Mouse (Mus musculus): ENCODE measurements around the gene Limk2. TPM values are rescaled to one million over a fixed set of nuclear protein-coding genes. Genes with fewer than 3 reads are reported as not detected.
A peak's percentile ranks its signal among the peaks of the same experiment; 100 is the strongest.

The Limk2 gene
- total RNA-seq, 1 experiment, result 80.5 TPM

DNA sequence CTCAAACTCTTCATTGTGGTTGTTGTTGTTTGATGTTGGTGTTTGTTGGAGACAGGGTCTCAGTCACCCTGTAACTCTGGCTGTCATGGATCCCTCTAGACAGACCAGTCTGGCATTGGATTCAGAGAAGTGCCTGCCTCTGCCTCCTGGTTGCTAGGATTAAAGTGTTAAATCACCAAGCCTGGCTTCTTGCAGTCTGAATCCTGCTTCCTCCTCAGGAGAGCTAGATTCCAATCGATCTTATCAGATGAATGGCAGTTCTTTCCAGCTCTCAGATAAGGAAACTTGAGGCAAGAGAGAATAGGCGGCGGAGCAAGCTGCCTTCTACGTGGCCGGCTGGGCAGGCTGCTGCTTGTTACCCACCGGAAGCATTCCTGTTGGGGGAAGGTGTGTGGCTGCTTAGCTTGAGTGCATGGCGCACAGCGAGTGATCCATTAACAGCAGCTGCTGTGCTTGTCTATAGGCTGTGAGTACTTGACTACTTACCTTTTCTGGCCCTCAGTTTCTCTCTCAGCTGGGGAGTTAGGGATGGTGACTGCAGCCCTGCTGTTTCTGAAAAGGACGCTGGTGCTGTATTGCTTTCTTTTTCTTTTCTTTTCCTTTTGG is 74.2 kb downstream of the Limk2 start:
- Histone ChIP-seq H3K36me3 (ENCODE audit: control insufficient read depth, insufficient read depth, low read length, poor library complexity, severe bottlenecking) (no peaks in the 10 kb centered on the region; the same call in 1 of the 2 replicates), H3K4me3 (ENCODE audit: insufficient read depth in 1 of 2, low read depth in 1 of 2, low read length in 2 of 2, poor library complexity in 1 of 2, severe bottlenecking in 1 of 2) (0 out of 4 replicates have a peak overlapping the region, but pooled peaks of 1 of the 2 experiments have one; percentile 9), H3K9ac (ENCODE audit: insufficient read depth, low read depth, low read length, poor library complexity, severe bottlenecking) (peak overlapping the region; percentile 0; the same call in 1 of the 2 replicates), H3K4me1 (ENCODE audit: control insufficient read depth in 2 of 2, insufficient read depth in 2 of 2, low read length in 2 of 2, poor library complexity in 1 of 2) (peaks cover 13 to 38% of the 10 kb centered on the region in 2 experiments), H3K27ac (ENCODE audit: insufficient read depth, low read depth, low read length, poor library complexity, severe bottlenecking) (peak overlapping the region; percentile 60), H3K9me3 (ENCODE audit: control insufficient read depth, insufficient read depth, low read depth, low read length) (no peaks in the 10 kb centered on the region)
- no peak for DNase-seq (ENCODE audit: low read depth, low spot score)
- no peak for TF ChIP-seq MAFK (IDR thresholded peaks at IDR 0.05; ENCODE audit: insufficient read depth, low read depth, low read length)
- TF ChIP-seq ZNF384 (IDR thresholded peaks at IDR 0.05; ENCODE audit: low read depth, low read length), result no peak
- in situ Hi-C loops (cut with MboI; ENCODE audit: low sequenced_read_pairs in 2 of 2, unreplicated experiment in 2 of 2), result no loop called here

GRCm38 (mm10) chr11:3334141-3334710 is 74.8 kb downstream of the Limk2 start:
- TF ChIP-seq ZNF384 (IDR thresholded peaks at IDR 0.05; ENCODE audit: low read depth, low read length) (no peak), CHD2 (IDR thresholded peaks at IDR 0.05; ENCODE audit: low read depth, low read length) (no peak), ZC3H11A (IDR thresholded peaks at IDR 0.05; ENCODE audit: borderline replicate concordance, low read depth, low read length) (no peak), HCFC1 (IDR thresholded peaks at IDR 0.05; ENCODE audit: borderline replicate concordance, insufficient read depth, low read length) (no peak), MAFK (IDR thresholded peaks at IDR 0.05; ENCODE audit: insufficient read depth, low read depth, low read length) (no peak)
- no peak for DNase-seq (ENCODE audit: low read depth, low spot score)
- Histone ChIP-seq H3K4me3 (ENCODE audit: insufficient read depth in 1 of 2, low read depth in 1 of 2, low read length in 2 of 2, poor library complexity in 1 of 2, severe bottlenecking in 1 of 2) (no peak overlapping the region), H3K36me3 (ENCODE audit: control insufficient read depth, insufficient read depth, low read length, poor library complexity, severe bottlenecking) (no peaks in the 10 kb centered on the region; the same call in 1 of the 2 replicates), H3K9me3 (ENCODE audit: control insufficient read depth, insufficient read depth, low read depth, low read length) (no peaks in the 10 kb centered on the region), H3K9ac (ENCODE audit: insufficient read depth, low read depth, low read length, poor library complexity, severe bottlenecking) (peak overlapping the region; percentile 0; the same call in 1 of the 2 replicates), H3K4me1 (ENCODE audit: control insufficient read depth in 2 of 2, insufficient read depth in 2 of 2, low read length in 2 of 2, poor library complexity in 1 of 2) (peaks cover 13 to 39% of the 10 kb centered on the region in 2 experiments), H3K27ac (ENCODE audit: insufficient read depth, low read depth, low read length, poor library complexity, severe bottlenecking) (no peak overlapping the region)
- in situ Hi-C loops (cut with MboI; ENCODE audit: low sequenced_read_pairs in 2 of 2, unreplicated experiment in 2 of 2), result no loop called here

DNA sequence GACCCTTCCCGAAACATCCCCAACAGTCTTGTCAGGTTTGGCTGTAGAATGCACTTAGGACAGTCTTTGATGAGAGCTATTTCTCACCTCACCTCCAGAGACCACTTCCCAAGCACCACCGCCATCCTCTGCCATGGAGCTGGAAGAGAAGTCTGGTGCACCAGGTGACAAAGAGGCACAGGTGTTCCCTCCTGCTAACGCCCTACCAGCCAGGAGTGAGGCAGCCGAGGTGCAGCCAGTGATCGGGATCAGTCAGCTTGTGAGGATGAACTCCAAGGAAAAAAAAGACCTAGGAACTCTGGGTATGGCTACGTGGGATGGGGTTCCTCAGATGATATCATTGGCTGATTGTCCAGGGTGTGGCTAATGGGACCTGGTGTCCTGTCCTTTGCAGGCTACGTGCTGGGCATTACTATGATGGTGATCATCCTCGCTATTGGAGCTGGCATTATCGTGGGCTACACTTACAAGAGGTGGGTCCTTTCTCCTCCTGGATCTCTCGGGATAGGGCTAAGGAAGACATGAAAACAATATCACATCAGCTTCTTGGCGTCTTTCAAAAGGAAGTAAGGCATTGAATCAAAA is 75.8 kb downstream of the Limk2 start:
- H3K27ac ChIP-seq (ENCODE audit: insufficient read depth, low read depth, low read length, poor library complexity, severe bottlenecking), result peak overlapping the region; percentile 44; the same call in 1 of the 2 replicates
- H3K4me1 ChIP-seq (ENCODE audit: control insufficient read depth in 2 of 2, insufficient read depth in 2 of 2, low read length in 2 of 2, poor library complexity in 1 of 2), result peaks cover 21 to 46% of the 10 kb centered on the region in 2 experiments
- no peak for DNase-seq (ENCODE audit: low read depth, low spot score)

GRCm38 (mm10) chr11:3331756-3332642 is 77.0 kb downstream of the Limk2 start:
- TF ChIP-seq HCFC1 (IDR thresholded peaks at IDR 0.05; ENCODE audit: borderline replicate concordance, insufficient read depth, low read length) (0 out of 2 replicates have a peak, but pooled peaks have one; percentile 34), ZC3H11A (IDR thresholded peaks at IDR 0.05; ENCODE audit: borderline replicate concordance, low read depth, low read length) (no peak), ZNF384 (IDR thresholded peaks at IDR 0.05; ENCODE audit: low read depth, low read length) (no peak)
- peaks cover 19 to 36% of the 10 kb centered on the region in 2 experiments for H3K4me1 ChIP-seq (ENCODE audit: control insufficient read depth in 2 of 2, insufficient read depth in 2 of 2, low read length in 2 of 2, poor library complexity in 1 of 2)
- DNase-seq (ENCODE audit: low read depth, low spot score), result peak; percentile 95
- H3K4me3 ChIP-seq (ENCODE audit: insufficient read depth in 1 of 2, low read depth in 1 of 2, low read length in 2 of 2, poor library complexity in 1 of 2, severe bottlenecking in 1 of 2), result peak overlapping the region; percentile 77 to 88
- no peaks in the 10 kb centered on the region for H3K9me3 ChIP-seq (ENCODE audit: control insufficient read depth, insufficient read depth, low read depth, low read length)
- H3K27ac ChIP-seq (ENCODE audit: insufficient read depth, low read depth, low read length, poor library complexity, severe bottlenecking), result peak overlapping the region; percentile 67
- H3K9ac ChIP-seq (ENCODE audit: insufficient read depth, low read depth, low read length, poor library complexity, severe bottlenecking), result peak overlapping the region; percentile 88
- in situ Hi-C loops (cut with MboI; ENCODE audit: low sequenced_read_pairs in 2 of 2, unreplicated experiment in 2 of 2), result no loop called here
- no peaks in the 10 kb centered on the region; the same call in 1 of the 2 replicates for H3K36me3 ChIP-seq (ENCODE audit: control insufficient read depth, insufficient read depth, low read length, poor library complexity, severe bottlenecking)

More for the DNA sequence above, 75.8 kb downstream of the Limk2 start:
- Histone ChIP-seq H3K36me3 (ENCODE audit: control insufficient read depth, insufficient read depth, low read length, poor library complexity, severe bottlenecking) (no peaks in the 10 kb centered on the region; the same call in 1 of the 2 replicates), H3K9ac (ENCODE audit: insufficient read depth, low read depth, low read length, poor library complexity, severe bottlenecking) (peak overlapping the region; percentile 43; the same call in 1 of the 2 replicates), H3K9me3 (ENCODE audit: control insufficient read depth, insufficient read depth, low read depth, low read length) (no peaks in the 10 kb centered on the region), H3K4me3 (ENCODE audit: insufficient read depth in 1 of 2, low read depth in 1 of 2, low read length in 2 of 2, poor library complexity in 1 of 2, severe bottlenecking in 1 of 2) (0 out of 4 replicates have a peak overlapping the region, but pooled peaks of 1 of the 2 experiments have one; percentile 6)
- TF ChIP-seq CHD2 (IDR thresholded peaks at IDR 0.05; ENCODE audit: low read depth, low read length) (no peak), HCFC1 (IDR thresholded peaks at IDR 0.05; ENCODE audit: borderline replicate concordance, insufficient read depth, low read length) (no peak), ZNF384 (IDR thresholded peaks at IDR 0.05; ENCODE audit: low read depth, low read length) (no peak), ZC3H11A (IDR thresholded peaks at IDR 0.05; ENCODE audit: borderline replicate concordance, low read depth, low read length) (no peak), MAFK (IDR thresholded peaks at IDR 0.05; ENCODE audit: insufficient read depth, low read depth, low read length) (no peak)
- in situ Hi-C loops (cut with MboI; ENCODE audit: low sequenced_read_pairs in 2 of 2, unreplicated experiment in 2 of 2), result no loop called here
